Mouse (Mus musculus) spleen, postnatal 10 days (tissue): ENCODE measurements around the gene Atp6v0a2.
"Not testable (repeated sequence)": the region's sequence is repeated elsewhere in the genome, so short reads cannot be mapped to it uniquely, and the experiment has no call there.

Source experiments
- DNase-seq, 2 experiments: peaks; one replicate each; pipeline ENCODE4 v3.0.0; 2021 to 2022; ENCODE audit warnings: low spot score in 2 of 2

The Atp6v0a2 gene

DNA sequence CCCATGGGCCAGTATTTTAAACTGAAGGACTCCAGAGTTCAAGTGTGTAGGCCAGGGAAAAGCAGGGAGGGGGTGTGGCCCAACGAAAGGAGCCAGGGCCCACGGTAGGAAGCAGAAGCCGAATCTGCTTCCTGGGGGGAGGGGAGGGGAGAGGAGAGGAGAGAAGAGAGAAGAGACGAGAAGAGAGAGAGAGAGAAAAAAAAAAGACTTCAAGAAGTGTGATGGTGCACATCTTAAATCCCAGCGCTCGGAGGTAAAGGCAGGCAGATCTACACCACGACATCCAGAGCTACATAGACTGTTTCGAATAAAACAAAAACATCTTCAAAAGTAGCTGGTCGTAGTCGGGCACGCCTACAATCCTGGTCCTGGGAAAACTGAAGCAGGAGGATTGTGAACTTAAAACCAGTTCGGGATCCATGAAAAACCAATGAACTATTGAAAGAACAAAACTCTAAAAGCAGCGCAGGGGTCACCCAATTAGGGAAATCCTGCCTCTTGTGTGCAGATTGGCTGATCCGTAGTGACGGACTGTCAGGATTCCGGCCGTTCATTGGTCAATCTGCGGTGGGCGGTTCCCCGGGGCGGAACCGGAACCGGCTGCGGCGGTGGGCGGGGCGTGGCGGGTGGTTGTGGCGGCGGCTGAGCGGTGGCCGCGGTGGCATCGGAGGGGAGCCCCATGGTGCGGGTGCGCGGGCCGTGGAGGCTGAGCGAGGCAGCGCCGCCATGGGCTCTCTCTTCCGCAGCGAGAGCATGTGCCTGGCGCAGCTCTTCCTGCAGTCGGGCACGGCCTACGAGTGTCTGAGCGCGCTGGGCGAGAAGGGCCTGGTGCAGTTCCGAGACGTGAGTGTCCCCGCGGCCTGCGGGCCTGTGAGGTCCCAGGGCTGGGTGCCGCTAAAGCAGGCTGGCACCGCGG, at the start of gene Atp6v0a2:
Atp6v0a2 (plus strand) TSS at position 129 of the 916 bp plus-strand sequence.
- peak; percentile 97 to 99 for DNase-seq

DNA sequence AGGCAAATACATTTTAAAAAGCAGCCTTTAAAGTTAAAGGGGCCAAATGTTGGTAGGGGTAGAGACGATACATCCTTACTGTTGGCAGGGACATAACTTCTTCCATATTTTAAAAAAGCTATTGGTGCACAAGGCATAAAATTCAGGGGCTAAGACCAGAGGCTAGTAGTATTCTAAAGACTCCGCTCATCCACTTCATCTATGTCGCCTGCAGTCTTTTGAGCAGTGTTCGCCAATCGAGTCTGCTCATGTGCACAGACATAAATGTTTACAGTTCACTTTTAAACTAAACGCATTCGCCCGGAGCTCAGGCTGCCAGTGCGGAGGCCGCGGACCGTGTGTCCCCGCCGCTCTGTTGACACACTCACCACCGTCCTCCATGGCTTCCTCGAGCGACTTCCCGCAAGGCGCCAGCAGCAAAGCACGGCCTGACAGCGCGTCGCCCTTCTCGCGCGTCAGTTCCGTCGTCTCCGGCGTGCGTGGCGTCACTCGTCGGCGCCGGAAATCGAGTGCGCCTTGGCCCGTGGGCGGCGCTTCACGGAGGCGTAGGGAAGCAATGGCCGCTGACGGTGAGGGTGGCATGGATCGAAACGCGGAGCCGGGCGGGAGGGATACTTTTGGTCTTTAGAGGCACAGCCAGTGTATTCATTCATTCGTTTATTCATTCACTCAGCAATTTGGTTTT, 49.6 kb upstream of the Atp6v0a2 start, which contains the start of the genes Eif2b1 and Gtf2h3:
Eif2b1 (minus strand) TSS at position 499 of the 685 bp plus-strand sequence.
Gtf2h3 (plus strand) TSS at position 508 of the 685 bp plus-strand sequence.
- peak; percentile 87 to 96 for DNase-seq

DNA sequence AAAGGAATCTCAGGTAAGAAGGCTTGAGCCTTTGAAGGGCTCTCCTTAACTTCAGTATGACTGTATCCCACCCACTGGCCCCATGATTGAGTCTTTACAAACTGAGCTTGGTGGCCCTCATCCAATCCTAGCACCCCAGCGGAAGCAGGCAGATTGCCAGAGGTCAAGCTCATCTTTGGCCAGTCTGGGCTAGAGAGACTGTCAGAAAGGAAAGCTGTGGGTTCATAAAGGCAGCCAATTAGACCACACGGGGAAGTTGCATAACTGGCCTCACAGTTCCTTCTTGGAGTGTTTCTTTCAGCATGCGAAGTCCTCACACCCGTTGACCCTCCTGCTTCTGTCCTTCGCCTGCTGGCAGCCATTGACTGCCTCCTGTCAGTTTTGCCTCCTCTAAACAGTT, 45.9 kb upstream of the Atp6v0a2 start:
- DNase-seq, result peak in 1 of 2 experiments; percentile 23

DNA sequence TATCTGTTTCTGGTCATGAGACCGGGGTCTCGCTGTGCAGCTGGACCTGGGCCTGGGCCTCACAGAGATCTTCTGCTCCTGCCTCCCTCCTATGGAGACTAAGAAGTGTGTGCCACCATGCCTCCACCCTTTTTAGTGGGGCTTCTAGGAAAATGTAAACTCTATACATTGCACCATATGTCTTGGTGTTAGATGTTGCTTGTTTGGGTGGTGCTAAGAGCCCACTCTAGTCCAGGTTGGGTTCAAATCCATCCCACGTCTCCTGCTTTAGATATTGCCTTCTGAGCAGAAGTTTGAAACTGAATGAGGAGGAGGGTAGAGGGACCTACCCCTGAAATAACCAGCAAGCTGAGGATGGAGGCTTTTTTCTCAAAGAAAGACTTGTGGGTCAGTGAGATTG, 35.6 kb upstream of the Atp6v0a2 start:
- DNase-seq, result no peak

DNA sequence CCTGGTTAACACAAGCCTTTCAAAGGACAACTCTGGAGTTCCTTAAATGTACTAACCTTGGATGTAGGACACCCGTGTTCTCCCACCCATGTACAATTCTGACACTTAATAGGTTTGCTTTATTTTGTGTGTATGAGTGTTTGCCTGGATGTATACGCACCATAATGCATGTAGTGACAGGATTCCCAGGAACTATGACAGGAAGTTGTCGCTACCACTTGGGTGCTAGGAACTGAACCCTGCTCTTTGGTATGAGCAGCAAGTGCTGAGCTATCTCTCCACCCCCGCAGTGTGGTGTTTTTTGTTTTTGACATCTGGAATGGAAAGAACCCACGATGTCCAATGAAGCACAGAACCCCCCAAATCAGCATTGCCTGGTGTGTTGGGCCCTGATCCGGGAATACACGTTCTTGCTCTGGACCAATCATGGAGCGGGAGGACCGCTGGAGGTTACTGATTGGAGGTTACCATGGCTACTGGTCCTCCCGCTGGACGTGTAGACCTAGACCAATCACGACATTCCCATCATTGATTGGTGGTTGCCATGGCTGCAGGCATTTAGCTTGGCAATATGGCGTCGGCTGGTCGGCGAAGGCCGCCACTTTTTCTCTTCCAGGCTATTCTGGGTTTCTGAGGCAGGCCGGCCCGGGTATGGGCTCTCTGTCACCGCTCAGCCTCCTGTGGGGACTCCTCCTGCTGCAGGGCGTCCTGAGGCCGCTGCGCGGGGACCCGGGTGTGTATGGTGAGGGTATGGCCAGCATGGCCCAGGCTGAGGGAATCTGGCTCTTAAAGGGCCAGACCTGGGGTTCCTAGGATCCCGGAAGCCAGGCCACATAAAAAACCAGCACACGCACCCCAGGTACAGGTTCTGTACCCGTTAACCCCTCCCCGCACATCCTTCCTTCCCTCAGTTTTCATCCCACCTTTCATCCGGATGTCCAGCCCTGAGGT, 29.9 kb upstream of the Atp6v0a2 start:
- peak; percentile 31 to 84 for DNase-seq

DNA sequence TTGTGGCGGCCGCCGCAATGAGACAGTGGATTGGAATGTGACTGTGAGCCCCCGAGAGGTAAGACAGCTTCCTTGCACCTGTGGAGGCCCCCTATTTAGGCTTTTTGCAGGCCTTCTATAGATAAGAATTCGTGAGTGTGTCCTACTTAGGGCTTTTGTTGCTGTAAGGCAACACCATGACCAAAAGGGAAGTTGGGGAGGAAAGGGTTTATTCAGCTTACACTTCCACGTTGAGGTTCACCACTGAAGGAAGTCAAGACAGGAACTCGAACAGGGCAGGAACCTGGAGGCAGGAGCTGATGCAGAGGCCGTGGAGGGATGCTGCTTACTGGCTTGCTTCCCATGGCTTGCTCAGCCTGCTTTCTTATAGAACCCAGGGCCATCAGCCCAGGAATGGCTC, 28.6 kb upstream of the Atp6v0a2 start:
- DNase-seq, result not testable (repeated sequence)

DNA sequence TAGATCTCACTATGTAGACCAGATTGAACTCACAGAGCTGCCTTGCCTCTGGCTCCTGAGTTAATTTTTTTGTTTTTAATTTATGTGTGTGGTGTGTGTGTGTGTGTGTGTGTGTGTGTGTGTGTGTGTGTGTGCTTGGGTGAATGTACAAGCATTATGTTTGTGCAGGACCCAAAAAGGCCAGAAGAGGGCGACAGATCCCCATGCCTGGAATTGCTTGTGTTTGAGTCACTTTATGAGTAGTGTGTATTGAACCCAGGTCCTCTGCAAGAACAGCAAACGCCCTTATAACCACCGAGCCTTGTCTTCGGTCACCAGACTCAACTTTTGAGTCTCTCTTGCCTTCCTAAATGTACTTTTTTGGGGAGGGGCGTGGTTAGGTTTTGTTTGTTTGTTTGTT, 26.0 kb upstream of the Atp6v0a2 start:
- peak; percentile 41 to 70 for DNase-seq

DNA sequence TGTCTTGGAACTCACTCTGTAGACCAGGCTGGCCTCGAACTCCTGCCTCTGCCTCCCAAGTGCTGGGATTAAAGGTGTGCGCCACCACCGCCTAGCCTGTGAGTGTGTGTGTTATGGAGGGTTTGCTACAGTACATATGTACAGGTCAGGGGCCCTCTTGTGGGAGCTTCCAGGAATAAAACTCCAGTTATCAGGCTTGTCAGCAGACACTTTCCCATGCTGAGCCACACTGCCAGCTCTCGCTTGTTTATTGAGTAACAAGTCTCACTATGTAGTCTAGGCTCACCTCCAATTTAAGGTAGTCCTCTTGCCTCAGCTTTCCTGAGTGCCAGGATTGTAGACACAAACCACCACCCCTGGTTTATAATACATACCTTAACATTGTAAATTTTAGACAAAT, 24.1 kb upstream of the Atp6v0a2 start:
- no peak for DNase-seq

DNA sequence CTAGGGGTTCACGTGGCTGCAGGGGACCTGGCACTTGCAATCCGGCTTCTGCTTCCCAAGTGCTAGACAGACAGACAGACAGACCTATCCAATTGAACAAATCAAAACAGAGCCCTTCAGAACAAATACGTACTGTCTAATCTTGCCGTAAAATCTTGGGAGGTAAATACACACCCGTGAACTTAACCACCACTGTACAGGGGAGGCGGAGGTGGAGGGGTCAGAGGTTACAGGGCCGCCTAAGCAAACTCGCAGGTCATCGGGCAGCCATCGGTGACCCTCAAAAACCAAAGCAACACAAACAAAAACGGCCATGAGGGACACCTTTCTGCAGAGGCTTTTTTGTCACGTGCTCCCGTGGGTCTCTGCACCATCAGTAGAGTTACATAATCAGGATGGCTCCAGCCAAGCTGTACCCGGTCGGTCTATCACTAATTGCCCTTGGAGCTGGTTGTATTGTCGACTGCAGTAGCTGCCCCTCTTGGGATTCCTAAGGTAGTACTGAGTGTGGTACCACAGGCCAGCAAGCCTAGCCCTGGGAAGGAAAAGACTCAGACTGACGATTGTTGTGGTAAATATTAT, 23.2 kb upstream of the Atp6v0a2 start:
- DNase-seq, result no peak

DNA sequence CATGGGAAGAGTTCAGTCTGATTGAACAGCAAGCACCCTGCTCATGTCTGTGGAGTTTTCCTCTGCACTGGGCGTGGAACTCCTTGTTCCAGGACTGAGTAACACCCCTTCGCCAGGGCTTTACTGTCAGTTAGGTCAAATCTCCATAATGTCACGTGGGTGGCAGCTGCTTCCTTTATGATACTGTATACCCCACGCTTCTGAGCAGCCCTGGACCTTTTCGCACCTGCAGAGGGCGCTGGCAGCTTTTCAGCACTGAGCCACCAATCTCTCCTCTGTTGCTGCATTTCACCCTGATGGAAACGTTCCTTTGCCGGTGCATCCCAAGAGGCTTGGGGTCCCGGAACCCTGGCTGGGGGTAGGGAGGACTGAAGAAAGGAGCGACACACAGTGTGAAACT, 17.4 kb upstream of the Atp6v0a2 start:
- DNase-seq, result peak in 1 of 2 experiments; percentile 51

DNA sequence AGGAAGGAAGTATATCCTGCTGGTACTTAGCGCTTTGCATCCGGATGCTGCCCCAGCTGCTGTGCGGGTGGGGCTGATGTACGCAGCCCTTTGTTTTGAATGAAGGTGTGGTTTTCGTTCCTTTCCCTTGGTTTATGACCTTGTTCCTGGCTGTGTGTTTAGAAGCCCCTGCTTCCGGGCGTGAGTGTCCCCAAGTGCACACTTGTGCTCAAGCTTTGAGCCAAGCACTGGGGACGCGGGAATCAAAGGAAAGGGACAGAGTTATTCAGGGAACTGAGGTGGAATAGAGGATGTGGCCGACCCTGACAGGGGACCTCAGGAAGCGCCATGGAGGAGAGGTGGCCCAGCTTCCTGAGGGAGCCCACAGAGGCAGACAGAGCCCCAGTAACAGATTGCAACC, 13.7 kb upstream of the Atp6v0a2 start:
- DNase-seq, result no peak

DNA sequence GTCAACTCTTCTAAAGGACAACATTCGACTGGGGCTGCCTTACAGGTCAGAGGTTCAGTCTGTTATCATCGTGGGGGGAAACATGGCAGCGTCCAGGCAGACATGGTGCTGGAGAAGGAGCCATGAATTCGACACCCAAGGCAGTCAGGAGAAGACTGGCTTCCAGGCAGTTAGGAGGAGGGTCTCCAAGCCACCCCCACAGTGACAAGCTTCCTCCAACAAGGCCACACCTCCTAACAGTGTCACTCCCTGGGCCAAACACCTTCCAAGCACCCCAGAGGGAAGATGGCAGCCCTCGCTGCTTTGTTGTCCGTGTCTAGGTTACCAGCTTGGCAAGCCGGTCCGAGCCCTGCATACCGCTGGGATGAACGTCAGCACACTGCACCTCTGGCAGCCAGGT, 9.7 kb upstream of the Atp6v0a2 start:
- DNase-seq, result no peak

DNA sequence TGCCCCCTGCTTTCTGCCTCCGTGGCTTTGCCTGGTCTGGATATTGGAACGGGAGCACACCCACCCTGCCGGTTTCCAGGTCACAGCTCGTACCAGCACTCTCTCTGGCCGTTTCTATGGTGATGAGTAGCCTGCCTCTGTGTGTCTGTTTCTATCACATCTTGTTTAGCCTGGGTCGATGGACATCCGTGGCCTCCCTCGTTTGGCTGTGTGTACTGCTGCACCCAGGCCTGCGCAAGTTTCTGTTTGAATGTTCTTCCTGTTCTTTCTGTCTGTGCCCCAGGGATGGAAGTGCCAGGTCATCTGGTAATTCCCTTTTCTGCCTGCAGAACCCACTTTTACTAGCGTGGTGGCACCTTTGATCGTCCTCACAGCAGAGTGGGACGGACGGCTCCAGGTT, 7.0 kb upstream of the Atp6v0a2 start:
- DNase-seq, result no peak

DNA sequence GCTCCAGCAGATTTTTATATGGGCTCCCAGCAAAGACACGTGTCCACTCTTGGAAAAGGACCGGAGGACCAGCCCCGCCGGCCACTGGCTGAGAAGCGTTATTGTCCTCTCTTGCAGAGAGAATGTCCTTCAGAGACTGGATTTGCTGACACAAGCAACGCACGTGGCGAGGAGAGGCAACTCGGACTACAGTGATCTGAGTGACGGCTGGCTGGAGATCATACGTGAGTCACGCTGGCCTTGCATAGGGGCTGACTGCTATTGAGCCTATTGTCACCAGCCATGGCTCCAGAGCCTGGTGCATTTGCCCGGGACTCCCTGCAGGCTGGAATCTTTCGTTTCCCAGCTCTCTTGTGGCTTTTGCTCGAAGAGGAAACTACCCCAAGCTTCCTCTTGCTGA, 5.5 kb upstream of the Atp6v0a2 start:
- DNase-seq, result no peak

DNA sequence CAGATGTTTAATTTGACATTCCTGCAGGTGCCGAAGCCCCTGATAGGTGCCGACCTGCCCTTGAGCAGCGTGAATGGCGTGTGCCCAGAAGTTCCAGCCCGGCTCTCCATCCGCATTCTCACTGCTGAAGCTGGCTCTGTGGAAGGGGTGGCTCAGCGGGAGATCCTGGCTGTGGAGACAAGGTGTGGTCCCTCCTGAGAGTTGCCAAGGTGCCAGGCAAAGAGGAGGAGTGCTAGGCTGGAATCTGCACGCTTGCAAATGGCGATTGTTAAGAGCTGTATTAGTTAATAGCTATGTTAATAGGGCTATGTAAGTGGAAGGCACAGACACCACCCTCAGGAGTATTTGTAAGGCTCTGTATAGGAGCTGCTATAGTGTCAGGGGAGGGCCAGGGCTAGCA, 4.1 kb upstream of the Atp6v0a2 start:
- DNase-seq, result no peak

DNA sequence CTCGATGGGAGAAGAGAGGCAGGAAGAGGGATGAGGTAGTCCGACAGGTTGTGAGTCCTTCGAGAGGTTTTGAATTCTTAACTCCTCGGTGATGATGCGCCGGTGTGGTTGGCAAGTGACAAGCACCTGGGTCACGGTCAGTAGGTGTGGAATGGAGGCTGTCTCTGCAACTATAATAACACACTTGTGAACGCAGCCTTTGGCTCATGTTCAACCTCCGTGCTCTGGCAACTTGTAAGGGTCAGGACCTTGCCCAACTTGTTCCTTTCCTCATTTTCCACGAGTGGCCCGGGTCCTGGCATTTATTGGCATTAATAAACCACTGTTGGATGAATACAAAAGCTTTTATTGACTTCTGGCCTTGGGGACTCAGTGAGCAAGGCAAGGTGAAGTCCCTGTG, 1.3 kb downstream of the Atp6v0a2 start:
- peak in 1 of 2 experiments; percentile 29 for DNase-seq

DNA sequence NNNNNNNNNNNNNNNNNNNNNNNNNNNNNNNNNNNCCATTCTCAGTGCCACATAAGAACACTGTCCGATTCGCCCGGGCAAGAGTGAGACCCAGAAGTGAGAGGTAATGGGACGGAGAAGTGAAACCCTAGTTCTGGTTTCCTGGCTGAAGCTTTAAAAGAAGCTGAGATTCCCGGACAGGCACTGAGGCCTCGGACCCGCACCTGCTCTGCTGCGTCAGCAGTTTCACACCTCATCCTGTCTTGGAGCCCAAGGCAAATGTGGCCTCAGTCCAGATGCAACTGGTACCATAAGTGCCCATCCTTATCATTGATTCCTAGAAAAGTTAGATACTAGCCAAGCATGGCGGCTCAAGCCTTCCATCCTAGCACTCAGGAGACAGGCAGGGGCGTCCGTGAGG, 3.3 kb downstream of the Atp6v0a2 start:
- no peak for DNase-seq

DNA sequence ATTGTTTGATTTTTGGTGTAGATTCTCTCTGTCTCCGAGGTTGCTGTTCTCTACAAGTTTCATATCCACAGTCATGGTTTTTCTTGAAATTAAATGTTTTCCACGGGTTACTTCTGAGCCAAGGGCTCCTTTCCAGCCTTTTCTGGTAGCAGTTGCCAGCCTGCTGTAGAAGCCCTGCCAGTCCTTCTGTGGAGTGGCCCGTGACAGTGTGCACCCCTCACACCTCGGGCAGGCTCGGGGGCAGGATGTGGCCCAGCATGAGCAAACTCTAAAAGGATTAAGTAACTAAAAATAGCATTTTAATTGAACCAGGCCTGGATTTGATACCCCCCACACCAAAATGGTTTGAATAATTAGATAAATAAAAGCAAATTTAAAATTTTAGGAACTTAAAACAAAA, 4.1 kb downstream of the Atp6v0a2 start:
- no peak for DNase-seq

DNA sequence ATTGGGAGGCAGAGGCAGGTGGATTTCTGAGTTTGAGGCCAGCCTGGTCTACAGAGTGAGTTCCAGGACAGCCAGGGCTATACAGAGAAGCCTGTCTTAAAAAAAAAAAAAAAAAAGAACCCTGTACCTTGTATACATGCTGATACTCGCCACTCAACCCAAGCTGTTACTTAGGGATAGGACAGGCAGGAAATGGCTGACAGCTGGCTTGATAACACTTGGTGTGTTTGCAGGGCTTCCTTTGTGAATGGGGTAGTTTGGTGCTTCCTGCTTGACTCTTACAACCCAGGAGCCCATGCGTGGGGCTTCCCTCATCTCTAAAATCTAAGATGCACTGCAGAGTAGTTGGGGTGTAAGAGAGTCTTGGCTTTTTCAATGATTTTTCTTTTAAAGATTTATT, 5.0 kb downstream of the Atp6v0a2 start:
- DNase-seq, result no peak

DNA sequence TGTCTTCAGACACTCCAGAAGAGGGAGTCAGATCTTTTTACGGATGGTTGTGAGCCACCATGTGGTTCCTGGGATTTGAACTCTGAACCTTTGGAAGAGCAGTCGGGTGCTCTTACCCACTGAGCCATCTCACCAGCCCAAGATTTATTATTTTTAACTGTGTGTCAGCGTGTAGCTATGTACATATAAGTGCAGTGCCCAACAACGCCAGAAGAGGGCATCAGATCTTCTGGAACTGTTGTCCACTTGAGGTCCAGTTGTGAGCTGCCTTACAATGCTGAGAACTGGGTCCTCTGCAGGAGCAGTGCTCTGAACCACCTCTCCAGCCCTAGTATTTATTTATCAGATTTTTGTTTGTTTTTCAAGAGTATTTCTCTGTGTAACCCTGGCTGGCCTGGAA, 6.7 kb downstream of the Atp6v0a2 start:
- peak in 1 of 2 experiments; percentile 42 for DNase-seq

DNA sequence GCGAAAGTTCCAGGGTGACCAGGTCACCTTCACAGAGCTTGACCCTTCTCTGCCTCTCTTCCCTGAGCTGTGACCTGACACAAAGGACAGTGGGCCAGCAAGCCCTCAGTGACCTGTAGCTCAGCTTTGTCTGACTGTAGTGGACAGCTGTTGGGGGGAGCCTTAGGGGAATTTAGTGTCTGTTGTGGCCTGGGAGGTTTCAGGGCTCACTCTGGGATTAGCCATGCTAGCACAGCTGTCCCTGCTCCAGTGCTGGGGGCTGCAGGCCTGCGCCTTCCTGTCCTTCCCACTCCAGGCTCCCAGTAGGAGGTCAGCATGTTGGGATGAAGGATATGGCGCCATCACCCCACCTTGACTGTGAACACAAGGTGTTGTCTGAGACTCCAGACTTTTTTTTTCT, 7.8 kb downstream of the Atp6v0a2 start:
- DNase-seq, result no peak
